Mouse (Mus musculus) T-helper 17 cell (primary cell): ENCODE data around the gene Adam30.
"Not testable (repeated sequence)": the region's sequence is repeated elsewhere in the genome, so short reads cannot be mapped to it uniquely, and the experiment has no call there.

Source experiments
- in situ Hi-C, 2 experiments: fragments of 300-600 bp; cut with MboI, MseI; formaldehyde crosslinking; loops; 1 replicate in 1 of 2; 2 replicates in 1 of 2; pipeline ENCODE4 v1.15.1; 2025; ENCODE audit warnings: high pct_unique_total_duplicates in 2 of 2

The Adam30 gene

GRCm38 (mm10) chr3:98160330-98160729, at the start of gene Adam30:
TSS of gene Adam30 (plus strand) at chr3:98160630.
- in situ Hi-C loops = no loop called here

DNA sequence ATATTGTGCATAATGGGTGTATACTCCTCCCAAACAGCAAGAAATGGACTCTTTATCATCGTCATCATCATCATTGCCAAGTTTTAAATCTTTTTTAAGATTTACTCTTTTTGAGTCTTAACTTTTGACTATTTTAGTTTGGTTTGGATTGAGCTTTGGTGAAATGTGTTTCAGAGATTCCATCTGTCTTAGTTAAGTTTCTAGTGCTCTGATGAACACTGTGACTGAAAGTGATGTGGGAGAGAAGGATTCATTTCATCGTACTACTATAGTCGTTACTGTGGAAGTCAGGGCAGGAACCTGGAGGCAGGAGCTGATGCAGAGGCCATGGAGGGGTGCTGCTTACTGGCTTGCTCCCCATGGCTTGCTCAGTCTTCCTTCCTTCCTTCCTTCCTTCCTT, 42.2 kb upstream of the Adam30 start:
- in situ Hi-C loops = no loop called here

DNA sequence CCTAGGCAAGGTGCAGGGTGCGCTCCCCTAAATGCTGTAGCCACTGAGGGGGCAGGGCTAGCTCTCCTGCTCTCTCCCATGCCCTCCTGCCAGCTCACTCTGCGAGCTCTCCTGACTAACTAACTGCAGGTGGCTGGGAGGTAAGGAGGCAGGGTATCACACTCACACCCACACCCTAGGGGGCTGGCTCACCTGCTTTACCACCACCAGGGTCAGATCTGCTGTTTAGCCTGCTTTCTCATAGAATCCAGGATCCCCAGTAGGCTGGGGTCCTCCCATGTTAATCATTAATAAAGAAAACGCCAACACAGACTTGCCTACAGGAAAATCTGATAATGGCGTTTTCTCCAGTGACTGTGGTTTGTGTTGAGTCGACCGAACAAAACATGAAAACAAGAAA, 41.1 kb upstream of the Adam30 start:
- in situ Hi-C loops = no loop called here

DNA sequence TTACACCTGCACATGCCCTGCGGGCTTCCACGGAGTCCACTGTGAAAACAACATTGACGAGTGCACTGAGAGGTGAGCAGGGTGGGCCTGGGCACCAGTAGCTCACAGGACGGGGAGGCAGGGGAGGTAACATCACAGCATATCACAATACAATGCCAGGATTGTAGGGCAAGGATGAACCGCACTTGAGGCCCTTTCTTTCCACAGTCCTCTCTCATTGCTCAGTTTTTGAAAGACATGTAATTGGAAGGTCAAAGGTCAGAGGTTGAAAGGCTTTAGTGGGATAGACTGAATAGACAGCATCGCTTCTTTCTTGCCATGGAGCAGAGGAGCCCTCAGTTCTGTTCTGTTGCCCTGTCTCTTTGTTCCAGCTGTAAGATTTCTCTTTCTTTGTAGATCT, 39.5 kb upstream of the Adam30 start:
- in situ Hi-C loops = no loop called here

DNA sequence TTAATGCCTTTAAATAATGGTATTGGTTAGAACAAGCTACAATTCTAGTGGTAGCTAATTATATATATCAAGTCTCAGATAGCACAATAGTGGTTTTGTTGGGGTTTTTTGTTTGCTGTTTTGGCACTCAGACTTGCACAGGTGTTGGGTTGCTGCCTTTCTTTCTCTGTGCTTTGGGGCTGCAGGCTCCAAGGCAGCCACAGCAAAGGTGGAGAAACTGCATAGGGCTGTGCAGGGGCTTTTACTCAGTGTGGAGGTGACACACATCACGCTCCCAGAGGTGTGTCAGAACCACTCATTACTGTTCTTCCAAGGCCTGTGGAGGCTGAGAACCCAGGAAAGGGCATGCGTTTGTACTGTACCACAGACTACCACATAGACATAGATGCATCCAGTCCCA, 32.7 kb upstream of the Adam30 start:
- in situ Hi-C loops = no loop called here

DNA sequence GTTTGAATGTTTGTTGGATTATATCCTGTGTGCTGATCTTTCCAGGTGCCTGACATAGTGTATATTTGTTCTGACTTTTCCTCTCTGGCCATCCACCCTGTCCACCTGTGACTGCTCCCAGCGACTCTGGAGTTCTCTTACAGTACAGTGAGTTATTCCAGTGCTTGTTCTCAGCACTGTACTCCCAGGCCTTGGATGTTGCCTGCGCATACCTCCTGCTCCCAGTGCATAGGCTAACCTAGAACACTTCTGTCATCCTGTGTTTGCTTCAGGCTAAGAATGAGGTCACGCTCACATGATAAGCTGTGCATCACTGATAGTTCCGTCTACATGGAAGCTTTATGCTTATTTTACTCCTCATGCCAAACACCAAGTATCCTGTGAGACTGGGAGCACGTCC, 31.7 kb upstream of the Adam30 start:
- in situ Hi-C loops = no loop called here

DNA sequence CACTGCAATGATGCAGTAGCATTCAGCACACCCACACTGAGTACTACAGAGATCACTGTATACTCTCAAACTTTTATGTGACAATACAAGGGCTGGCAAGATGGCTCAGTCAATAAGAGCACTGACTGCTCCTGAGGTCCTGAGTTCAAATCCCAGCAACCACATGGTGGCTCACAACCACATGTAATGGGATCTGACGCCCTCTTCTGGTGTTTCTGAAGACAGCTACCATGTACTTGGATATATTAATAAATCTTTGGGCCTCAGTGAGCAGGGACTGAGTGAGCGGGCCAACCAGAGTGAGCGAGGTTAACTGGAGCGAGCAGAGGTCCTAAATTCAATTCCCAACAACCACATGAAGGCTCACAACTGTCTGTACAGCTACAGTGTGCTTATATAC, 28.3 kb upstream of the Adam30 start:
- in situ Hi-C loops = not testable (repeated sequence)

- in situ Hi-C loops = no loop called here
These were observed 27.8 kb upstream of the Adam30 start for GRCm38 (mm10) chr3:98132636-98133035.

DNA sequence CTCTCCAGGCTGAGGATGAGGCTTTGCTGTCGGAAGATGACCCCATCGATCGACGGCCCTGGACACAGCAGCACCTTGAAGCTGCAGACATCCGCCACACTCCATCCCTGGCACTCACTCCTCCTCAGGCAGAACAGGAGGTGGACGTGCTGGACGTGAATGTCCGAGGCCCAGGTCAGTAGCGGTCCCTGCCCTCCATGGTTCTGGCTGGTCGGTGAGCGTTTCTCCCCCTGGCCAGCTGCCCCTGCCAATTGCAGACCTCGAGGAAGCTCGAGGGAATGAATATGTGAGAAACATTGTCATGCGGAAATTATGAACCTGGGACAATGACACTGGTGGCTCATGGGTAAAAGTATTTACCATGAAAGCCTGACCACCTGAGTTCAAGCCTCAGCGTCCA, 19.0 kb upstream of the Adam30 start:
- in situ Hi-C loops = no loop called here

DNA sequence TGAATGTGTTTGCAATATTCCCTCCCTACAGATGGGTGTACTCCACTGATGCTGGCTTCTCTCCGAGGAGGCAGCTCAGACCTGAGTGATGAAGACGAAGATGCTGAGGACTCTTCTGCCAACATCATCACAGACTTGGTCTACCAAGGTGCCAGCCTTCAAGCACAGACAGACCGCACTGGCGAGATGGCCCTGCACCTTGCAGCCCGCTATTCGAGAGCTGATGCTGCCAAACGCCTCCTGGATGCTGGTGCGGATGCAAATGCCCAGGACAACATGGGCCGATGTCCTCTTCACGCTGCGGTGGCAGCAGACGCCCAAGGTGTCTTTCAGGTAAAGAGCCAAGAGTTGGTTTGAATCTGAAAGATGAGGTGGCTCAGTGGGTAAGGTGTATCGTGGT, 17.6 kb upstream of the Adam30 start:
- in situ Hi-C loops = no loop called here

- in situ Hi-C loops = no loop called here
These were observed 15.2 kb upstream of the Adam30 start for GRCm38 (mm10) chr3:98145204-98145603.

- in situ Hi-C loops = no loop called here
These were observed 13.7 kb upstream of the Adam30 start for GRCm38 (mm10) chr3:98146471-98147410.

DNA sequence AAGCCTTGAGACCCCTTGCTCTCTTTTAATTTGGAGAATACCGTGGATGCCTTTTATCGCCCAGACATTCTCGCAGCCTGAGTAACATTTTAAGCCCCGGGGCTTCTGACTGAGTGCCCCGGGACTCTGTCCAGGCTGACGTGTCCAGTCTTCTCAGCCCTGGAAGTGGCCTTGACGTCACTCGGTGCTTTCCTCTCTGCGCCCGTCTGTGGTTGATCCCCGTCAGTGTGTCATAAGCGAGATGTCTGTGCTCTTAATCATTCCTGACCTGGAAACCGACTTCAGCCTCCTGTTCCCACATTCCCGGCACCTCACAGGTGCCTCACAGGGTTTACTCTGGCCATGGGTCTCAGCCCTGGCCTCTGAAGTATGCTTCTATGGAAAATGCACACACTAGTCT, 12.7 kb upstream of the Adam30 start:
- in situ Hi-C loops = no loop called here

DNA sequence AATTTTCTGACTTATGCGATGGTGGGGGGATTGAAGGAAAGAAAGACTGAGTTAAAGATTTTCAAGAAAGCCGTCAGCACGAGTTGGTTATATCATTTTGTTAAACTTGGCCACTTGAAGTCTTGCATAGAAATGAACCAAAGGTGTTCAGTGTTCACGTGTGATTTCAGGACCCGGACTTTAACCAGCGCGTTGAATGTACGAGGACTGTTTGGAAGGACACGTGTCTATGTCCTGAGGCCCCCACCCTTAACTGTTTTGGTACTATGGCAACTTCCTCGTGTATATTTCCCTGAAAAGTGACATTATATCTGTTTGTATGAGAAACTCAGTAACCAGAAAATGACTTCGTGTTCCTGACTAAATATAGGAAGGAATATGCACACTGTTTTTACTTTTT, 10.5 kb upstream of the Adam30 start:
- in situ Hi-C loops = no loop called here

DNA sequence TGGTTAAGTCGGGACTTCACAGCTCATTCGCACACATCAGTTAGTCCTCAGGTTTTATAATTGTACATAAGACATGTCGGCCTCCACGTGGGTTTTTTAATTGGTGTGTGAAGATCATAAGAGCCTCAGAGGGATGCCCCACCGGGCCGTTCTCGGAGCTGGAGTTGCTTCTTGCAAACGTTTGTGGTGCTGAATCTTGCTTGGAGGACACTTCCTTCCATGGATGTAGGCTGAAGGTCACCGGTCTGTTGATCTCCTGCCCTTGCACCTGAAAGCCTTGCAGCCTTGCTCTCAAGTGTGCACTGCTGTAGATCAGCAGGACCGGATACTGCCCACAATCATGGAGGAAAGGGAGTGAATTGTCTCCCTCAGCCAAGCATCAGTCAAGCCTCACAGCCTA, 9.4 kb upstream of the Adam30 start:
- in situ Hi-C loops = no loop called here

- in situ Hi-C loops = no loop called here
These were observed 7.0 kb upstream of the Adam30 start for GRCm38 (mm10) chr3:98153460-98153859.

- in situ Hi-C loops = no loop called here
These were observed 4.3 kb upstream of the Adam30 start for GRCm38 (mm10) chr3:98156158-98156557.

- in situ Hi-C loops = no loop called here
These were observed 3.4 kb upstream of the Adam30 start for GRCm38 (mm10) chr3:98157073-98157472.

GRCm38 (mm10) chr3:98157585-98157984, 2.8 kb upstream of the Adam30 start:
- in situ Hi-C loops = no loop called here

DNA sequence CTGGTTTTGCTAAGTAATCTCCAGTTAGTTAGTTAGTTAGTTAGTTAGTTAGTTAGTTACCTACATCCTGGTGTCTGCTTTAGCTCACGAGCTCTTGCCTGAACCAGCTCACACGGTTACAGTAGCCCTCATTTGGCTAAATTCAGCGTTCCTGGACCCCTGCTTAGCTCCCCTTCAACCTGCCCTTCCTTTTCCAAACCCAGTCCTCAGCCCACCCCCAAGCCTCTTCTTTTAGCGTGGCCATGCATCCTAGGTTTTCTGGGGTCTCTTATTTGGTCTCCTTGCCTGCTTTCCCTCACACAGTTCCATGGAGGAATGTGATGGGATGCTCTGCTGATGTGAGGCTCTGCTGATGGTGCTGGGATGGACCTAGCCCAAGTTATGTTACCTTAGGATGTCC, 1.8 kb upstream of the Adam30 start:
- in situ Hi-C loops = no loop called here

- in situ Hi-C loops = no loop called here
These were observed 1.1 kb upstream of the Adam30 start for GRCm38 (mm10) chr3:98159289-98159688.

DNA sequence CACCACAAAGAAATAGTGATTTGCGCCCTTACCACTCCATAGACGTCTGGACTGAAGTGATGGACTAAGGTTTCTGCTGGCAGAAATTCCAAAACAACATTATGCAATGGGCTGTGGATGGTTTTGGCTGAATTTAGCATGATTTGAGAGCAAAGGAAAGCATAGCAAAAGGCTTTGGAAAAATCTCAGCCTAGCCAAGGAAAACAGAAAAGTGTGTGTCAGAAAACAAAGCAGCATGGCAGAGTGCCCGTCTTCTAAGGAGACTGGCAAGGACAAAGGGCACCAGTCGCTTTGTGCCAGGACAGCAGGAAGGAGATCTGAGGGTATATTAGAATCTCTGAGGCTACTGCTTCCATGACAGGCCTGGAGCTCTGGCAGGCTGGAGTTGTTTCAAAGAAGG, 17.9 kb downstream of the Adam30 start:
- in situ Hi-C loops = no loop called here

GRCm38 (mm10) chr3:98180805-98181204, 20.4 kb downstream of the Adam30 start:
- in situ Hi-C loops = no loop called here
